Mouse (Mus musculus) ES-Bruce4 (cell line): ENCODE data around the gene Kremen2. TPM values are rescaled to one million over a fixed set of nuclear protein-coding genes. Genes with fewer than 3 reads are reported as not detected.
A peak's percentile ranks its signal among the peaks of the same experiment; 100 is the strongest.

ENCODE experiments used
- H3K27ac ChIP-seq: 2 replicates; pipeline ENCODE4 v1.5.1; 2012; ENCODE audit warnings: low read length, inconsistent platforms; ENCODE audit not compliant: insufficient read depth
- H3K27me3 ChIP-seq: 2 replicates; pipeline ENCODE4 v1.6.1; 2012; ENCODE audit warnings: mild to moderate bottlenecking, low read length, inconsistent platforms; ENCODE audit not compliant: control insufficient read depth, poor library complexity, insufficient read depth, severe bottlenecking
- H3K36me3 ChIP-seq: 2 replicates; pipeline ENCODE4 v1.6.1; 2012; ENCODE audit warnings: inconsistent platforms, mild to moderate bottlenecking, low read length, moderate library complexity; ENCODE audit not compliant: control insufficient read depth, poor library complexity, insufficient read depth, severe bottlenecking
- H3K4me1 ChIP-seq: one replicate; pipeline ENCODE4 v1.8.1; 2011; ENCODE audit warnings: low read length; ENCODE audit not compliant: control insufficient read depth, insufficient read depth
- H3K4me3 ChIP-seq: 2 replicates; pipeline ENCODE4 v1.5.1; 2011; ENCODE audit warnings: low read depth, mild to moderate bottlenecking, low read length
- H3K9ac ChIP-seq: 2 replicates; pipeline ENCODE4 v1.6.1; 2012; ENCODE audit warnings: low read depth, mild to moderate bottlenecking, inconsistent platforms; ENCODE audit not compliant: poor library complexity, severe bottlenecking
- H3K9me3 ChIP-seq: replicated peaks from 2 replicates; pipeline ENCODE4 v1.6.1; 2012; ENCODE audit warnings: mild to moderate bottlenecking, low read length, inconsistent platforms; ENCODE audit not compliant: control insufficient read depth, poor library complexity, insufficient read depth, severe bottlenecking
- CTCF ChIP-seq: IDR thresholded peaks from one replicate; pipeline ENCODE4 v1.8.1; 2011; ENCODE audit warnings: low read depth, low read length
- EP300 ChIP-seq: IDR thresholded peaks from 2 replicates; pipeline ENCODE4 v1.6.1; 2011; ENCODE audit warnings: low read depth, low read length; ENCODE audit not compliant: insufficient read depth
- POLR2A ChIP-seq: IDR thresholded peaks from one replicate; pipeline ENCODE4 v1.8.1; 2011; ENCODE audit warnings: low read length; ENCODE audit not compliant: insufficient read depth
- polyA plus RNA-seq: library from polyadenylated mRNA; stranded (reverse); fragments of >200 nt; gene quantifications from 2 replicates; pipeline ENCODE4 v1.2.4, GENCODE M21; 2011; ENCODE audit warnings: low read depth; ENCODE audit not compliant: missing spikeins, insufficient read depth, insufficient read length

The Kremen2 gene
- polyA plus RNA-seq, 1 experiment, result 0.57 TPM

GRCm38 (mm10) chr17:23721886-23722285, 23.7 kb downstream of the Kremen2 start:
- no peak for TF ChIP-seq CTCF
- no peak for TF ChIP-seq POLR2A

GRCm38 (mm10) chr17:23719455-23719854, 26.2 kb downstream of the Kremen2 start:
- H3K4me3 ChIP-seq, result no peak overlapping the region
- no peaks in the 10 kb centered on the region for H3K36me3 ChIP-seq
- no peak overlapping the region for H3K27ac ChIP-seq
- H3K4me1 ChIP-seq, result peaks cover 2% of the 10 kb centered on the region
- TF ChIP-seq EP300 (no peak), CTCF (no peak), POLR2A (no peak)
- no peaks in the 10 kb centered on the region for H3K9me3 ChIP-seq
- H3K9ac ChIP-seq, result no peak overlapping the region
- H3K27me3 ChIP-seq, result no peaks in the 10 kb centered on the region

More at GRCm38 (mm10) chr17:23721886-23722285, 23.7 kb downstream of the Kremen2 start:
- Histone ChIP-seq H3K36me3 (no peaks in the 10 kb centered on the region), H3K4me1 (peaks cover 3% of the 10 kb centered on the region), H3K4me3 (no peak overlapping the region), H3K27me3 (no peaks in the 10 kb centered on the region), H3K9me3 (no peaks in the 10 kb centered on the region), H3K27ac (no peak overlapping the region), H3K9ac (no peak overlapping the region)

- Histone ChIP-seq H3K4me3 (no peak overlapping the region), H3K27ac (no peak overlapping the region), H3K9me3 (no peaks in the 10 kb centered on the region), H3K4me1 (peaks cover 2% of the 10 kb centered on the region), H3K9ac (no peak overlapping the region), H3K27me3 (no peaks in the 10 kb centered on the region), H3K36me3 (no peaks in the 10 kb centered on the region)
- TF ChIP-seq POLR2A, result no peak
- TF ChIP-seq CTCF, result no peak
- TF ChIP-seq EP300, result no peak
These were observed 28.6 kb downstream of the Kremen2 start for GRCm38 (mm10) chr17:23717003-23717402.

- Histone ChIP-seq H3K9me3 (no peaks in the 10 kb centered on the region), H3K27ac (no peak overlapping the region), H3K4me3 (no peak overlapping the region), H3K9ac (no peak overlapping the region), H3K36me3 (no peaks in the 10 kb centered on the region), H3K27me3 (no peaks in the 10 kb centered on the region), H3K4me1 (peaks cover 8% of the 10 kb centered on the region)
- TF ChIP-seq EP300 (no peak), CTCF (peak; percentile 96), POLR2A (no peak)
These were observed 39.4 kb downstream of the Kremen2 start for GRCm38 (mm10) chr17:23706212-23706611.

DNA sequence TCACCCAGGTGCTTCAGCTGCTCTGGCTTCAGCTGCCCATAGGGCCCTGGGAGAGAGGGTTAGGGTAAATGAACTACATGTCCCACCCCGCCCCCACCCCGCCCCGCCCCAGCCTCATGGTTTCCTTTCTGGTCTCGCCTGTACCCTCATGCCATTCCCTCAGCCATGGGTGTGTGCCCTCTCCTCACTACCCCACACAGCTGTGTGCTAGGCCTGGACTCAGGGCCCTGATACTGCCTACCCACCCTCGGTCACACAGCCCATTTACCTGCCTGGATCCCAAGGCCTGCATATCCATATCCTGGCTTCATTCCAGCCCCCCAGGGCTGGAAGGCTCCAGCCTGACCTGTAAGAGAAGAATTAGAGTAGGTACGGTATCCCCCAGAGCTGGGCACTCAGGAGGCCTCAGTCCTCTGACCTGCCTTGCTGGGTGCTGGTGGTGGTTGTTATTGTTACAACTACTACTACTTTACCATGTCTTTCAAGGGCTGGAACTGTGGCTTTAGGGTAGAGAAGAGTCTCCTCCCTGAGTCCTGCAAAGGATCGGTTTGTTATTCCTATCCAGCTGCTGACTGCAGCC, 40.0 kb downstream of the Kremen2 start:
- Histone ChIP-seq H3K9ac (peak overlapping the region; percentile 6; the same call in 1 of the 2 replicates), H3K27me3 (no peaks in the 10 kb centered on the region), H3K9me3 (no peaks in the 10 kb centered on the region), H3K4me3 (no peak overlapping the region), H3K36me3 (no peaks in the 10 kb centered on the region), H3K27ac (no peak overlapping the region), H3K4me1 (peaks cover 8% of the 10 kb centered on the region)
- TF ChIP-seq CTCF (no peak), EP300 (no peak), POLR2A (no peak)

- TF ChIP-seq POLR2A (no peak), EP300 (no peak), CTCF (no peak)
These were observed 40.9 kb downstream of the Kremen2 start for GRCm38 (mm10) chr17:23704741-23705140.

More at GRCm38 (mm10) chr17:23704741-23705140, 40.9 kb downstream of the Kremen2 start:
- Histone ChIP-seq H3K9ac (no peak overlapping the region), H3K4me1 (peaks cover 6% of the 10 kb centered on the region), H3K36me3 (no peaks in the 10 kb centered on the region), H3K27me3 (no peaks in the 10 kb centered on the region), H3K4me3 (no peak overlapping the region), H3K27ac (0 out of 2 replicates have a peak overlapping the region, but pooled peaks have one; percentile 14), H3K9me3 (no peaks in the 10 kb centered on the region)
